Mouse (Mus musculus) heart, embryonic 15.5 days (tissue): Measurements from ENCODE around the gene Atp6v0b. TPM values are rescaled to one million over a fixed set of nuclear protein-coding genes. Genes with fewer than 3 reads are reported as not detected.
A peak's percentile ranks its signal among the peaks of the same experiment; 100 is the strongest.

Experiments used
- ATAC-seq: fragments of 200-750 bp; cut with Nextera tagmentation; replicated peaks from 2 replicates; pipeline ENCODE4 v1.8.0; 2017; ENCODE audit warnings: low read depth, moderate TSS enrichment; ENCODE audit not compliant: insufficient number of reproducible peaks, insufficient read depth, low FRiP score
- H3K27ac ChIP-seq: fragments of 300-500 bp; sonication (generic); 2 replicates; pipeline ENCODE4 v1.5.1; 2015; ENCODE audit warnings: mild to moderate bottlenecking, inconsistent platforms
- H3K27me3 ChIP-seq: fragments of 300-500 bp; sonication (generic); 2 replicates; pipeline ENCODE4 v1.6.1; 2015; ENCODE audit warnings: inconsistent platforms
- H3K36me3 ChIP-seq: fragments of 300-500 bp; sonication (generic); 2 replicates; pipeline ENCODE4 v1.6.1; 2015; ENCODE audit warnings: mild to moderate bottlenecking, inconsistent platforms
- H3K4me1 ChIP-seq: fragments of 300-500 bp; sonication (generic); replicated peaks from 2 replicates; pipeline ENCODE4 v1.6.1; 2015; ENCODE audit warnings: inconsistent platforms
- H3K4me2 ChIP-seq: fragments of 300-500 bp; sonication (generic); 2 replicates; pipeline ENCODE4 v1.6.1; 2015; ENCODE audit warnings: inconsistent platforms, mild to moderate bottlenecking, moderate library complexity
- H3K4me3 ChIP-seq: fragments of 300-500 bp; sonication (generic); 2 replicates; pipeline ENCODE4 v1.5.1; 2015; ENCODE audit warnings: mild to moderate bottlenecking, inconsistent platforms
- H3K9ac ChIP-seq: fragments of 300-500 bp; sonication (generic); 2 replicates; pipeline ENCODE4 v1.6.1; 2015; ENCODE audit warnings: mild to moderate bottlenecking, inconsistent platforms
- H3K9me3 ChIP-seq: fragments of 300-500 bp; sonication (generic); replicated peaks from 2 replicates; pipeline ENCODE4 v1.6.1; 2016; ENCODE audit warnings: inconsistent platforms
- WGBS: fragments of 180-500 bp; shearing (Covaris S2); methylation state at CpG from one replicate; pipeline ENCODE4 v1.1.7; 2015; ENCODE audit warnings: mixed read lengths; 5-methylcytosine and 5-hydroxymethylcytosine counted together
- polyA plus RNA-seq: library from polyadenylated mRNA; unstranded; fragments of >200 nt; fragmentation: Nextera tagmentation; extraction: Ambion mirVana; gene quantifications from 2 replicates; pipeline ENCODE4 v1.2.1, GENCODE M21; 2015

Gene Atp6v0b
- polyA plus RNA-seq, result 197 and 216 TPM in 2 replicates

GRCm38 (mm10) chr4:117887133-117887532 lies at the start of gene Atp6v0b:
Atp6v0b (minus strand) TSS chr4:117887333.
- ATAC-seq, result peak; percentile 81
- WGBS, result under 1% methylated on average over 37 of the region's 37 CpGs

DNA sequence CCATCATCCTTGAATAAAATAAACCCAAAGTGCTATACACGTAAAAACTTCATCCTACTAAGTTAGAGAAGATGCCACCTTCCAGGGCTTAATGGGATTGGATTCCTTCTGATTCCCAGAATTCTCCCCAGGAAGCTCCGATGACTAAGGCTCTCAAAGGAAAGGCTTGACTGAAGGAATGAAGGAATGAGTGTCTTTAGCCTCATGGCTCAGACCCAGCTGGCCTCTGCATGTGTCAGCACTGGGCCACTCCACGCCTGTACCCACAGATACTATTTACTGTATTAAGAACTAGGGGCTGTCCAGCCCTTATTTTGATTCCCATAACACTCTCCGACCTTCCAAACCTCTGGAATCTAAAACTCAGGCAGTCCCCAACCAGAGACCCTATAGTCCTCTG lies 46.9 kb upstream of the Atp6v0b start:
- H3K4me3 ChIP-seq, result no peak overlapping the region
- ATAC-seq, result no peak
- H3K9ac ChIP-seq, result no peak overlapping the region
- H3K4me2 ChIP-seq, result no peak overlapping the region
- H3K27me3 ChIP-seq, result peaks cover 19% of the 10 kb centered on the region; the same call in 1 of the 2 replicates
- whole genome bisulfite sequencing, result 82% methylated on average over 4 of the region's 4 CpGs
- H3K9me3 ChIP-seq, result no peaks in the 10 kb centered on the region
- peaks cover 9% of the 10 kb centered on the region for H3K4me1 ChIP-seq
- no peak overlapping the region for H3K27ac ChIP-seq
- no peaks in the 10 kb centered on the region for H3K36me3 ChIP-seq

More at GRCm38 (mm10) chr4:117887133-117887532, at the start of gene Atp6v0b:
- H3K9ac ChIP-seq, result peak within 1 kb of the TSS; percentile 93
- peak within 1 kb of the TSS; percentile 88 for H3K4me3 ChIP-seq
- H3K27ac ChIP-seq, result peak within 1 kb of the TSS; percentile 62
- peaks cover 21% of the 10 kb centered on the region for H3K36me3 ChIP-seq
- H3K27me3 ChIP-seq, result no peaks in the 10 kb centered on the region
- peak within 1 kb of the TSS; percentile 89 for H3K4me2 ChIP-seq
- no peaks in the 10 kb centered on the region for H3K9me3 ChIP-seq
- H3K4me1 ChIP-seq, result peaks cover 41% of the 10 kb centered on the region

DNA sequence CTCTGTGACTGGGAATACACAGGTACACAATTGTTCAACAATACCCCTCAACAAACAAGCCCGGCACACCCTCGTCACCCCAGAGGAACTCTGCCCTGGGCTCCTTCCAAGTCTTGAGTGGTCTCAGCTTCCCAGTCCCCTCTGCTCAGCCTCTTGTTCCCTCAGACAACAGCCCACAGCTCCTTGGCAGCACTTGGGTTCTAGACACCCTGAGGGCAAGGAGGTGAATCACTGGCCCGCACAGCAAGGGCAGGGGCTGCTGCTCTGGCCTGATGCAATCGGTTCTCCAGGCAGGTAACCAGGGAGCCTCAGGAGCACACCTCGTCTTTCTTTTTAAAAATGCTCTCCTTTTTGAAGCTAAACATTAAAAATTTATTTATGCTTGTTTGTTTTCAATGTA lies 46.1 kb upstream of the Atp6v0b start:
- Histone ChIP-seq H3K27me3 (peaks cover 27% of the 10 kb centered on the region), H3K9ac (no peak overlapping the region), H3K9me3 (no peaks in the 10 kb centered on the region), H3K27ac (no peak overlapping the region), H3K4me2 (no peak overlapping the region), H3K4me3 (no peak overlapping the region), H3K36me3 (no peaks in the 10 kb centered on the region), H3K4me1 (peaks cover 17% of the 10 kb centered on the region)
- WGBS, result 80% methylated on average over 5 of the region's 5 CpGs
- no peak for ATAC-seq

DNA sequence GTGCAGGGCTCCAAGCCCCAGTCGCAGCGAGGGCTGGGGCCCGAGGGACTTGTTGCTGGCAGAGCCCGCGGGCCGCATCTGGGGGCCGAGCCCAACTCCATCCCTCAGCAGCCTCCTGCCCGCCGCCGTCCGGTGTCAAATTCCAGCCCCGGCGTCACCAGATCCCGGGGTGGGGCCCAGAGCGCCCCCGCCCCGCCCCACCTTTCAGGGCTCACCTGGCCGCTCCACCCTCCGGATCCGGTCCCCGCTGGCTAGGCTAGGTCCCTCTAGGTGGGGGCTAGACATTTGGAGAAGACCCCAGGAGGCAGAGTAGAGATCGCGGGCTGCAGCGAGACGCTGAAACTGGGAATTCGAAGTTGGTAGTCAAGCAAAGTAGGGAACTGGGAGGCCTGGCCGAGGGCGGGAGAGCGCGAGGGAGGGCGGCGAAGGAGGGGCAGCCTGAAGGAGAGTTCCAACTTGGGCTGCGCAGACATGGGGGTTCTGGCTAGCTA lies 42.3 kb upstream of the Atp6v0b start, which contains the start of gene Artn:
Gene Artn, minus strand, starts transcription at position 373 of the 491 bp plus-strand sequence.
- Histone ChIP-seq H3K4me2 (peak within 1 kb of the TSS; percentile 90), H3K36me3 (no peaks in the 10 kb centered on the region), H3K4me3 (peak within 1 kb of the TSS; percentile 49), H3K9ac (peak within 1 kb of the TSS; percentile 51), H3K9me3 (no peaks in the 10 kb centered on the region), H3K27ac (peak within 1 kb of the TSS; percentile 48; the same call in 1 of the 2 replicates), H3K27me3 (peaks cover 57% of the 10 kb centered on the region), H3K4me1 (peaks cover 37% of the 10 kb centered on the region)
- ATAC-seq, result peak; percentile 19
- WGBS, result under 1% methylated on average over 33 of the region's 33 CpGs

DNA sequence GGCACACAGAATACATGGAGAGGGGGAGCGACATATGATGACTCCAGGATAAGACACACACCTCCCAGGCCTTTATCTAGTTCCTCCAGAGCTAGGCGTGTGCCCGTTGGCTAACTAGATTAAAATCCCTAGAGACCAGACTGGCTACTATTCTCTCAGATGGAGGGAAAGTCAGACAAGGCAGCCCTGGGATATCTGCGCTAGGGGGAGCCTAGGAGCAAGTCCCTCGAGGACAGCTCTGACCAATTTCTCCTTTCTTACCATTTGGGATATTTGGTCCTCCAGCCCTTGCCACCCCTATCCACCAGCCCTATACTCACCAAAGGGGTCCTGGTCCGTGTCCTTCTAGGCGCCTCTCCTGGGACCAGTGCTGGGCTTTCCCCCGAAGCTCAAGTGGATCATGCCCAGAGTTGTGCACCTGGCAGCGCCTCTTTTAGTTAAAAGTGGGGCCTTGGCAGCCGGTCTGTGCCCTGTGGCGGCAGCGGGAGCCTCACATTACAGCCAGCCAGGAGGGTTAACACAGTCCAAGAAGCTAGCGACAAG lies 41.6 kb upstream of the Atp6v0b start:
- Histone ChIP-seq H3K4me1 (peaks cover 44% of the 10 kb centered on the region), H3K27me3 (peaks cover 57% of the 10 kb centered on the region), H3K9me3 (no peaks in the 10 kb centered on the region), H3K27ac (peak overlapping the region; percentile 48; the same call in 1 of the 2 replicates), H3K36me3 (no peaks in the 10 kb centered on the region), H3K4me2 (peak overlapping the region; percentile 90), H3K9ac (peak overlapping the region; percentile 51), H3K4me3 (peak overlapping the region; percentile 49)
- 0 out of 2 replicates have a peak, but pooled peaks have one; percentile 10 for ATAC-seq
- WGBS, result 1% methylated on average over 13 of the region's 13 CpGs

GRCm38 (mm10) chr4:117928234-117928633 lies 41.1 kb upstream of the Atp6v0b start:
- ATAC-seq, result no peak
- H3K4me3 ChIP-seq, result no peak overlapping the region

DNA sequence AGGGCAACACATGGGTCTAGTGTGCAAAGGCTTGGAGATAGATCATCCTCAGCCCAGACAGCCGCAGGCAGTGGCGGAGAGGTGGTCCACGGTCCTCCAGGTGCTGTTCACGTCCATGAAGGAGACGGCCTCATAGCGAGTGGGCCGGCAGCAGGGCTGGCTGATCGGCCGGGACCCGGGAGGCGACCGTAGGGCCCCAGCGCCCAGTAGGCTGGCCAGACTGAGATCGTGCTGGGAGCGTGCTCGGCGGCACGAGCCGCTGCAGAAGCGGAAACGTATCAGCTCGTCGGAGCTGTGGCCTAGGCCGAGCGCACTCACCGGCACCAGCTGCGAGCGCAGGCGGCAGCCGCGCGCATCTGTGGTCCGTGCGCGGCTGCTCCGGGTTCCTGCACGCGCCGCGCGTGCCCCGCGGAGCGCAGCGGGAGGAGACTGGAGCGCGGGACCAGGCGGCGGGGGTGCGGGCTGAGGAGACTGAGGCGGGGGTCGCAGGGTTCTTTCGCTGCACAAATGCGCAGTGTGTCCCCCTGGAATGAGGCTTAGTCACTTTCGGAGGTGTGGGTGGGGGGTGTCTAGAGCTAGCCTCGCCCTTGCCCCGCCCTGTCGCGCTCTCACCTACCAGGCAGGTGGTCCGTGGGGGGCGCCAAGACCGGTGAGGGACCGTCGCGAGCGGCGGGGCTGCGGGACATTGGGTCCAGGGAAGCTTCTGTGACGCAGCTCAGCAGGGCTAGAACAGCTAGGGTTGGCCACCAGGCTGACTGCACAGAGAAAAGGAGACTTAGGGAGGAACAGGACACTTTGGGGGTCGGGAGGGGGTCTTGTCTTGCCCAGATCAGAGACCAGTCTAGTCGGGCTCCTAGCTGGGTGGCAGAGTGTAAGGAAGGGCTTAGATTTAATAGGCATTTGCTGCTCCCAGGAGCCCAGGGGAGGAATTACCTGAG lies 39.7 kb upstream of the Atp6v0b start:
- 2% methylated on average over 69 of the region's 71 CpGs for WGBS
- no peak overlapping the region for H3K27ac ChIP-seq

More at GRCm38 (mm10) chr4:117928234-117928633, 41.1 kb upstream of the Atp6v0b start:
- Histone ChIP-seq H3K4me2 (peak overlapping the region; percentile 90; the same call in 1 of the 2 replicates), H3K4me1 (peaks cover 49% of the 10 kb centered on the region), H3K9me3 (no peaks in the 10 kb centered on the region), H3K9ac (no peak overlapping the region), H3K27ac (no peak overlapping the region), H3K27me3 (peaks cover 57% of the 10 kb centered on the region), H3K36me3 (no peaks in the 10 kb centered on the region)
- WGBS, result 18% methylated on average over 6 of the region's 6 CpGs

DNA sequence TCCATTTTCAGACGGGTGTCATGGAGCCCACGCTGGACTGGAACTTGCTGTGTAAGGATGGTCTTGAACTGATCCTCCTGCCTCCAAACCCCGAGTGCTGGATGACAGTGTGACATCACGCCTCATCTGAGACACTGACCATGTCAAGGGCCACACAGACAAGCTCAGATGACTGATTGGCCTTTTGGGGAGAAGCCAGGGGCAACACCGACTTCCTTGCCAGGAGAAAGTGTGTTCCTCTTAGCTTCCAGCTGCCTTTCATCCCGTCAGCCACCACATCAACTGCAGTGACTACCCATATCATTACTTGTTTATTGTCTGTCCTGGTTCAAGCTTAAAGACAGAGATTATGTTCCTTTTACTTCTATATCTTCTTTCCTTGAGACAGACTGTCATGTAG lies 37.8 kb upstream of the Atp6v0b start:
- Histone ChIP-seq H3K27me3 (peaks cover 45% of the 10 kb centered on the region), H3K4me1 (peaks cover 53% of the 10 kb centered on the region), H3K36me3 (no peaks in the 10 kb centered on the region), H3K9ac (no peak overlapping the region), H3K4me2 (no peak overlapping the region), H3K9me3 (no peaks in the 10 kb centered on the region), H3K27ac (no peak overlapping the region), H3K4me3 (no peak overlapping the region)
- WGBS, result 56% methylated on average over 5 of the region's 6 CpGs
- no peak for ATAC-seq

More for the DNA sequence above, 39.7 kb upstream of the Atp6v0b start:
- peaks cover 53% of the 10 kb centered on the region for H3K4me1 ChIP-seq
- peak overlapping the region; percentile 57 for H3K9ac ChIP-seq
- H3K4me2 ChIP-seq, result peak overlapping the region; percentile 99
- H3K27me3 ChIP-seq, result peaks cover 57% of the 10 kb centered on the region
- peak; percentile 63 for ATAC-seq
- H3K9me3 ChIP-seq, result no peaks in the 10 kb centered on the region
- H3K36me3 ChIP-seq, result no peaks in the 10 kb centered on the region
- peak overlapping the region; percentile 54 for H3K4me3 ChIP-seq

- Histone ChIP-seq H3K4me3 (no peak overlapping the region), H3K27ac (peak overlapping the region; percentile 29; the same call in 1 of the 2 replicates), H3K4me2 (no peak overlapping the region), H3K36me3 (no peaks in the 10 kb centered on the region), H3K9ac (no peak overlapping the region), H3K27me3 (peaks cover 32% of the 10 kb centered on the region), H3K4me1 (peaks cover 44% of the 10 kb centered on the region), H3K9me3 (no peaks in the 10 kb centered on the region)
- peak; percentile 60; the same call in 1 of the 2 replicates for ATAC-seq
- 14% methylated on average over 2 of the region's 2 CpGs for WGBS
These were observed 36.3 kb upstream of the Atp6v0b start for GRCm38 (mm10) chr4:117923450-117923849.

DNA sequence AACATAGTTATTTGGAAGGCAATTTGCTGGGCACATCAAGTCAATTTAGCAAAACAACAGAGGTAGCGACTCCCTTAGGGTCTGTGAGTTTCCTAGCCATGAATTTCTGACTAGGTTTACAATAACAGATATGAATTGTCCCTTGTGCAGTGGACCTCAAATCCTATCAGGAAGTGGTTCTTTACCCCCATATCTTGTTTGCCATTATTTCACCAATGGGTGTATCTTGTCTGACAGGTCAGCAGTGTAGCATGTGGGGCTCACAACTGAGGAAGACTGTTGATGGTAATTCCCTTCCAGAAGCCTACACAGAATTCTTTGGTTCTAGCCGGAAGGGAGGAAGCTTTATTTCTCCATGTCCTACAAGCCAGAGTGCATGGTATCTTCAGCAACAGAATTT lies 34.2 kb upstream of the Atp6v0b start:
- Histone ChIP-seq H3K4me3 (no peak overlapping the region), H3K27ac (no peak overlapping the region), H3K9ac (no peak overlapping the region), H3K27me3 (peaks cover 13% of the 10 kb centered on the region), H3K4me2 (no peak overlapping the region), H3K4me1 (peaks cover 43% of the 10 kb centered on the region), H3K36me3 (no peaks in the 10 kb centered on the region), H3K9me3 (no peaks in the 10 kb centered on the region)
- no peak for ATAC-seq
- 85% methylated on average over 2 of the region's 2 CpGs for WGBS

- H3K27ac ChIP-seq, result peak overlapping the region; percentile 75
- H3K4me2 ChIP-seq, result no peak overlapping the region
- no peaks in the 10 kb centered on the region for H3K9me3 ChIP-seq
- no peak overlapping the region for H3K4me3 ChIP-seq
- H3K27me3 ChIP-seq, result no peaks in the 10 kb centered on the region
- no peak overlapping the region for H3K9ac ChIP-seq
- ATAC-seq, result no peak
- H3K36me3 ChIP-seq, result no peaks in the 10 kb centered on the region
- peaks cover 46% of the 10 kb centered on the region for H3K4me1 ChIP-seq
- WGBS, result 55% methylated on average over 5 of the region's 5 CpGs
These were observed 31.6 kb upstream of the Atp6v0b start for GRCm38 (mm10) chr4:117918762-117919161.
